Mouse (Mus musculus): ENCODE data around the gene Rnf212b.
A peak's percentile ranks its signal among the peaks of the same experiment; 100 is the strongest.

Rnf212b gene

DNA sequence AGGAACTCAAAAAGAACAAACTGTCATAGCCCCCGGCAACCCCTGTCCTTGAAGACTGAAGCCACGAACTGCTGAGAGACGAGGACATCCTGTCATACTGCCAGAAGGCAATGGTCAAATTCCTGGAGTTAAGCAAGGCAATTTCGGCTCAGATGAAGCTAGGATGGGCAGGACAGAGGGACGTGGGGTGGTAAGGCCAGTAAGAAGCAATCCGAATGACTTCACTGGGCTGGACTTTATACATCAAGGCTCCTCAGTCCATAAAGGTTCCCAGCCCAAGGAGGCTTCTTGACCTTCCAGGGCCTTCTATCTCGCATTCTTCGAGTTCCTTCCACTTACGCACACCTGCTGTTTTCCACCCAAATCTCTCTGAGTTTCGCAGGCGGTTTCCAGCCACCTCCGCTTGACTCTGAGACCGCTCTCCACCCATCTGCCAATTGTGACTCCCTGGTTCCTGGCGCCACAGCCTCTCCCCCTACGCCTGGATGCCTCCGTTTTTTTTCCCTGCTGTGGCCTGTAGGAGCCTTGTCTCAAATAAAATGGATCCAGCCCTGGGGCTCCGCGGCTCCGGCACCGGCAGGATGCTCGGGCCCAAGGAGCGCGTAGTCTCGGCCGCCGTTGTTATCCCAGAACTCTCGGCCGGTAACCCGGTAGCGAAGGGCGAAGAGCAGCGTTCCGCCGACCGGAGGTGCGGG is 62.0 kb downstream of the Rnf212b start:
- no peak for DNase-seq

DNA sequence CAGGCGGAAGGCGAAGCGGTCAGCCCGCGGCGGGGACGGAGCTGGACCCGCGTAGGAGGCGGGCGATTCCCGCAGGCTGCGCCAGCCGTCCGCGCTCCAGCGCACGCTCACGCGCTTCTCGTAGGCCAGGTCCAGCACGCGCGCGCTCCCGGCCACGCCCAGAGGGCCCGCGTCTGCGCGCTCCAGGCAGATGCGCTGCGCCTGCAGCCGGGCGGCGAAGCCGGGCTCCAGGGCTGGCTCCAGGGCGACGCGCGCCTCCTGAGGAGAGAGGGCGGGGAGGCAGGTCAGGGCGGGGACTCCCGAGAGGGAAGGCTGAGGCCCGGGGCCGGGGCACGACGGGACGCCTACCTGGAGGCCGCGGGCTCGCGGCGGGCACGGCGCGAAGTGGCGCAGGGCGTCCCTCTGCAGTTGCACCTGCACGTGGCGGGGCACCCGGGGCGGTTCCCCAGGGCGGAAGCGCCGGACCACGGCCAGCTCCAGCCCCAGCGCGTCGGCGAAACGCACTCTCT is 62.7 kb downstream of the Rnf212b start:
- DNase-seq, result peak; percentile 91

DNA sequence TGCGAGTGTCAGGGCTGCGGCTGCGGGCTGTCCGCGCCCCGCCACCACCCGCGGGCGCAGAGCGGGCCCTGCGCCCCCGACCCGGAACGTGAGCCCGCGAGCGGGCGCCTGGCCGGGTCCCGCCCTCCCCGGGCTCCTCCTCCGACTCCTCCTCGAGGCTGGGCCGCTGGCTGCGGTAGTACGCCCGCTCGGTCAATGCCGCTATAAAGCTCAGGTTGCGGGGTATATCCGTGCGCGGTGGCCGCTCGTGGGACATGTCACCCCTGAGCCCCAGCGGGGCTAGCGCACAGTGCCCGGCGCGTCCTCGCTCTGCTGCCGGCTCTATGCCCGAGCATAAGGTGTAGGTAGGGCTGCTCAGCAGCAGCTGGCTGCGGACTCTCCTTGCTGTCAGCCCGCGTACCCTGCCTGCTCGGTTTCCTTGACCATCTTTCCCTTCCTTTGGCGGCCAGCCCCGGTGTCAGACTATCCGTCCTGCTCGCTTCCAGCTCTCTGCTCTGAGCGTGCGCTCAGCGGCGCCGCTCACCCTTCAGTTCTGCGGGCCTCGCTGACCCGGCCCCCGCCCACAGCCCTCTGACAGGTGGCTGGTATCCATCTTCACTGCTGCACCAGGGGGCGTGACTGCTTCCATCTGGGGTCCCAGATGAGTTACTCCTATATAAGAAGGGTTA is 63.2 kb downstream of the Rnf212b start, which contains the start of gene Ppp1r3e:
TSS of gene Ppp1r3e (minus strand) at position 503 of the 668 bp plus-strand sequence.
- DNase-seq, result peak; percentile 79

DNA sequence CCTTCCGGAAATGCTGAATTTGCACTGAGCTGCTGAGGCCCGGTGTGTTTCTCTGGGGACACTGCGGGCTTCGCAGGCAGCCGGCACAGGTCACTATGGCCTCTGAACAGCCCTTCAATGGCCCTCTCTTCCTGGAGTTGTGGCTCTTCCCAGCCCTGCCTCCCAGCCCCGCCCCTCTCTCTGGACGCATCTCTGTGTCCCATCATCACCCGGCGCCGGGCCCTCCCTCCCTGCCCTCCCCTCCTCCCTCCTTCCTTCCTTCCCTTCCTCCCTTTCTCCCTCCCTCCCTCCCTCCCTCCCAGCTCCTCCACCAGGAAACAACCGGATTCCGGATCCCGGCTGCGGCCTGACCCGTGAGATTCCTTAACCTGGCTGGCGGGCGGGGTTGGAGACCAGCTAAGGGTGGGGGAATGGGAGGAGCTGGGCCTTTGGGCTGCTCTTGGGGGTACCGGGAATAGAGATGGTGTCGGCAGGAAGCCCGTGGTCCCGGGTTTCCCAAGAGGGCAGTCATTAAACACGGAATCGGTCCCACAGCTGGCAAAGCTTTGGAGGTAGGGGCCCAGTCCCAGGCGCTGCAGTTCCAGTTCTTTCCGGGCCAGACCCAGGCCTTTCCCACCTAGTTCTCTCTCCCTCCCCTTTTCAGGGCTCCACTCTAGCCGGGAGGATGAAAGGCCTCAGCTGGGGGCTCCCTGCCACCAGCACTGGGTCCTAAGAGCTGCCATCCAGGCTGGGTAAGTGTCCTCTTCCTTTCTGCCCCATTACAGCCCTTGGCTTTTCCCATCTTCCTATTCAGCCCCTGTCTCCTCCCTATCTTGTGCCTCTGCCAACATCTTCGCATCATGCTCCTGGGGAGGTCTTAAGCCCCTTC is 69.4 kb downstream of the Rnf212b start, which contains the start of the genes Bcl2l2 and Gm20521:
TSS of gene Bcl2l2 (plus strand) at position 224 of the 868 bp plus-strand sequence.
TSS of gene Gm20521 (plus strand) at position 288 of the 868 bp plus-strand sequence.
- DNase-seq, result peak; percentile 88

DNA sequence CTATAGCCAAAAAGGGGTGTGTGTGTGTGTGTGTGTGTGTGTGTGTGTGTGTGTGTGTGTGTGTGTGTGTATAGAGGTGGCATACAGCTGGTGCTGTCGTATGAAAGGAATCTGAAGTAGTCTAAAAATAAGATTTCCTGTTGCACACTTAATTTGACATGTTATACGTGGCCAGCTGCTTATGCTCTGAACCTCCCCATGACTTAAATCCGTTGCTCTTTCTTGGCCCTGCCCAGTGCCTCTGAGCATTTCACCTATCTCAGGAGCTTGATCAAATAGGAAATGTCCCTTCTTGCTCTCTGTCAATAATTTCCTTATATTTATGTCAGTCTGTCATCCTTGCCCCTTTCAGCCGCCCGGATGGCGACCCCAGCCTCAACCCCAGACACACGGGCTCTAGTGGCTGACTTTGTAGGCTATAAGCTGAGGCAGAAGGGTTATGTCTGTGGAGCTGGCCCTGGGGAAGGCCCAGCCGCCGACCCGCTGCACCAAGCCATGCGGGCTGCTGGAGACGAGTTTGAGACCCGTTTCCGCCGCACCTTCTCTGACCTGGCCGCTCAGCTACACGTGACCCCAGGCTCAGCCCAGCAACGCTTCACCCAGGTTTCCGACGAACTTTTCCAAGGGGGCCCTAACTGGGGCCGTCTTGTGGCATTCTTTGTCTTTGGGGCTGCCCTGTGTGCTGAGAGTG is 70.2 kb downstream of the Rnf212b start:
- no peak for DNase-seq

DNA sequence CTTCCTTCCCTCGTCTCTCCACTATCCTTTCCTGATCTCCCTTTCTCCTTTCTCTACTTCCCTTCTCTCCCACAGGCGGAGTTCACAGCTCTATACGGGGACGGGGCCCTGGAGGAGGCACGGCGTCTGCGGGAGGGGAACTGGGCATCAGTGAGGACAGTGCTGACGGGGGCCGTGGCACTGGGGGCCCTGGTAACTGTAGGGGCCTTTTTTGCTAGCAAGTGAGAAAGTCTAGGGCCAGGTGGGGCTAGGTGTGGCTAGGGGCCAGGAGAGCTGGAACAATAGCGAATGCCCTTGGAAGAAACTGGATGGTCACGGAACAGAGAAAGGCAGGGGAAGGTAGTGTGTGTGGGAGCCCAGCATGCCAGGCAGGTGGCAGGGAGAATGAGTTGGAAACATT is 71.4 kb downstream of the Rnf212b start:
- no peak for DNase-seq

DNA sequence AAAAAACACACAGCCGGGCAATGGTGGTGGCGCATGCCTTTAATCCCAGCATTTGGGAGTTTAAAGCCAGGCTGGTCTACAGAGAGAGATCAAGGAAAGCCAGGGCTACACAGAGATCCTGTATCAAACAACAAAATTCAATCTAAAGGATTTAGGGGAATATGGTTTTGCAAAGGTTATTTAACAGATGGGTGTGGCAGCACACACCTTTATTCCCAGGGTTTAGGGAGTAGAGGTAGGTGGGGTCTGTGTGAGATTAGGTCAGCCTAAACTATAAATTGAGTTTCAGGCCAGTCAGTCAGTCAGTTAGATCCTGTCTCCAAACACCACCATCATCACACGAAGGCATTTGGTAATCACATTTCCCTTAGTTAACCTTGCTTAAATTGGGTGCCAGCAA is 78.3 kb downstream of the Rnf212b start, which contains the start of gene Pabpn1:
TSS of gene Pabpn1 (plus strand) at position 301 of the 400 bp plus-strand sequence.
- no peak for DNase-seq

DNA sequence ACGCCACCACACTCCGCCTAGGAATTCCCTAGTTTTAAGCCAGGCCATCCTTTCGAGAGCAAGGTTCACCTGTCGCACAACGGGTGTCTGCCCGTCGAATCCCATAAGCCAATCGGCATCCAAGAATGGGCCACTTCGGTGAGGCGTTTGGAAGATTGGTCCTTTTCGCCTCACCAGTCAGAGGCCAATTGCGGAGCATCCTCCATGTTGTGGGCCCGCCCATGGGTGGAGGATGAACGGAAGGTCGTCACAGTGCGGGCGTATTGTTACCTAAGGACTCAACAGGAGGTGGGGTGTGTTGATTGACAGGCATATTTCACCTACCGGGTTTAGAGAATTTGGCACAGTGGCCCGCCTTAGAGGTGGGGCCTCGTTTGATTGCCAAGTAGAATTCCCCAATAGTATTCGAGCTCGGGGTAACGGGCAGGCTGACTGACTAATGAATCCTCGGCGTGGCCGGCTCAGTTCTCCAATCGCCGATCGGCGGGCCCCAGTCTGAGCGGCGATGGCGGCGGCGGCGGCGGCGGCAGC is 79.8 kb downstream of the Rnf212b start:
- DNase-seq, result peak; percentile 96

DNA sequence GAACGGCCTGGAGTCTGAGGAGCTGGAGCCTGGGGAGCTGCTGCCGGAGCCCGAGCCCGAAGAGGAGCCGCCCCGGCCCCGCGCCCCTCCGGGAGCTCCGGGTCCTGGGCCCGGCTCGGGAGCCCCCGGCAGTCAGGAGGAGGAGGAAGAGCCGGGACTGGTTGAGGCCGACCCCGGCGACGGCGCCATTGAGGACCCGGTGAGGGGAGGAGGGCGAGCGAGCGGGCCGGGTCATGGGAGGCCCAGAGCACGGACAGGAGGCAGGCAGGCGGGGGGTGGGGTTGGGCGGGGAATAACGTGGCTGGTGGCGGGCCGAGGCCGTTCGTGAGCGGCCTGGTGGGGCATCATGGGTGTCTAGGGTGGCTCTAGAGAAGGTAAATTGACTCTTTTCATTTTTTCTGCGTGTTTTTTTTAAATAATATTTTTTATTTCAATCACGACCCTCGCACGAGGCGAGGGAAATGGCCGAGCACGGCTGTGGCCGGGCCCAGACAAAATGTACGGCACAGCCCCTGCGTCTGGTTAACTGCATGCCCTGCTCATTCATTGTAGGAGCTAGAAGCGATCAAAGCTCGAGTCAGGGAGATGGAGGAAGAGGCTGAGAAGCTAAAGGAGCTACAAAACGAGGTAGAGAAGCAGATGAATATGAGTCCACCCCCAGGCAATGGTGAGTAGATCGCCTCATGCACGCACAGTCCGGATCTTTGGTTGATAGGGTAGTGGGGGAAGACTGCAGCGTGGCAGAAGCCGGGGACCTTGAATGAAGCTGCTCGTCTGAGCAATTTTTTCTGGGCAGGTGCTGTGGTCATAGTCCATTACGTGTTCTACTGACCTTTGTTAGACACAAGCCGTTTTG is 80.6 kb downstream of the Rnf212b start:
- DNase-seq, result peak; percentile 74

DNA sequence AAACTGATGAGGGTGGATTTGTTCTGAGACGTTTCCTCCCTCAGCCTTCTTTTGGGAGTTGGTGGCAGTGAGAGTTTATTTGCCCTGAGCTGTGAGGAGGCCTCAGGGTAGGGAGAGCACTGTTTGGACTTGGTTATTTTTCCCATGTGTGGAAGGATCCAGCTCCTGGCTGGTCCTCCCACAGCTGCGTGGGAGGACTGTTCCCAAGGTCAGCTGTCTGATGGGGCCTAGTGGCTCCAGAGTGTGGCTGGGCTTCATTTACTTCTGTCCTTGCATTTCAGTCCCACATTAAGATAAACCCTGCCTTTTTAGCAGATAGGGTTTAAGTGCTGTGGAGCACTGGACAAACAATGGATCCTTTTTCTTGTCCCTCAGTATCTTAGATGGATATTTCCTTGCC is 83.5 kb downstream of the Rnf212b start:
- no peak for DNase-seq

DNA sequence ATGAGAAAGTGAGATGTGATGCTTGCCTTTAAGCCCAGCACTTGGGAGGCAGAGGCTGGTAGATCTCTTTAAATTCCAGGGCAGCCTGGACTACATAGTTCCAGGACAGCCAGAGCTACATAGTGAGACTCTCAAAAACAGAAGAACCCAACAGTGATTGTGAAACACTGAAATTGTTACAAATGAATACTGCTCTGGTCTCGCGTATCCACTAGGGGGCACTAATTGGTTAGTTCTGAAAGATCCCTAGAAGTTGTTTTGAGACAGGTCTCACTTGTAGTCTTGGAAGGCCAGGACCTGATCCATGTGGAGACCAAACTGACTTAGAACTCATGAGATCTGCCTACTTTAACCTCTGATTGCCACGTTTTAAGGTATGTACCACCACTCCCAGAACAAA is 86.4 kb downstream of the Rnf212b start:
- DNase-seq, result peak; percentile 66

DNA sequence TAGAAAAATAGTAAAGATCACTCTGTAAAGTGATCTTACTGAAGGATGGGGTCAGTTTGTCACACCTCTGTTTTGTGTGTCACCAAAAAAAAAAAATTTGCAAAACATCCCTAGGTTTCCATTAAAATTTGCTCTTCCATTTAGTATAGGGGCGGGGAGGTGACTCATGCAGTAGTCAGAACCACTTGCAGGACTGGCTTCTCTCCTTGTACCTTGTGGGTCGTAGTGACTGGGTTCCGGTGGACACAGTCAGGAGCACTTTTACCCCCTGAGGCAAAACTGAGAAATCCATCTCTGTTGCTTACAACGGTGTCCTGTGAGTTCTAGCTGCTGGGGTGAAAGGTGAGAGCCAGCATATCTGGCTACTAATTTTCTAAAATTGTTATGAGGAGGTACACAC is 89.7 kb downstream of the Rnf212b start:
- DNase-seq, result no peak

Data from liver (tissue).